Mouse (Mus musculus) heart, embryonic 13.5 days (tissue): ENCODE data around the gene A830031A19Rik. TPM values are rescaled to one million over a fixed set of nuclear protein-coding genes. Genes with fewer than 3 reads are reported as not detected.
A peak's percentile ranks its signal among the peaks of the same experiment; 100 is the strongest.

Experiments
- ATAC-seq: fragments of 200-750 bp; cut with Nextera tagmentation; 2 replicates; pipeline ENCODE4 v1.8.0; 2017; ENCODE audit warnings: moderate TSS enrichment; ENCODE audit not compliant: insufficient number of reproducible peaks, low FRiP score, low TSS enrichment; ENCODE audit errors: extremely low read depth
- H3K27ac ChIP-seq: fragments of 300-500 bp; sonication (generic); replicated peaks from 2 replicates; pipeline ENCODE4 v1.5.1; 2015; ENCODE audit warnings: moderate library complexity, mild to moderate bottlenecking, inconsistent platforms
- H3K27me3 ChIP-seq: fragments of 300-500 bp; sonication (generic); replicated peaks from 2 replicates; pipeline ENCODE4 v1.6.1; 2015; ENCODE audit warnings: mild to moderate bottlenecking, inconsistent platforms
- H3K36me3 ChIP-seq: fragments of 300-500 bp; sonication (generic); 2 replicates; pipeline ENCODE4 v1.6.1; 2015; ENCODE audit warnings: mild to moderate bottlenecking, inconsistent platforms
- H3K4me1 ChIP-seq: fragments of 300-500 bp; sonication (generic); 2 replicates; pipeline ENCODE4 v1.6.1; 2015; ENCODE audit warnings: inconsistent platforms
- H3K4me2 ChIP-seq: fragments of 300-500 bp; sonication (generic); 2 replicates; pipeline ENCODE4 v1.6.1; 2015; ENCODE audit warnings: inconsistent platforms, mild to moderate bottlenecking, moderate library complexity
- H3K4me3 ChIP-seq: fragments of 300-500 bp; sonication (generic); 2 replicates; pipeline ENCODE4 v1.5.1; 2015; ENCODE audit warnings: moderate library complexity, mild to moderate bottlenecking, inconsistent platforms
- H3K9ac ChIP-seq: fragments of 300-500 bp; sonication (generic); 2 replicates; pipeline ENCODE4 v1.6.1; 2015; ENCODE audit warnings: inconsistent platforms, mild to moderate bottlenecking, moderate library complexity
- H3K9me3 ChIP-seq: fragments of 300-500 bp; sonication (generic); 2 replicates; pipeline ENCODE4 v1.6.1; 2016; ENCODE audit warnings: inconsistent platforms
- WGBS: fragments of 180-500 bp; shearing (Covaris S2); methylation state at CpG from one replicate; pipeline ENCODE4 v1.1.7; 2015; ENCODE audit warnings: mixed read lengths; 5-methylcytosine and 5-hydroxymethylcytosine counted together
- polyA plus RNA-seq: library from polyadenylated mRNA; unstranded; fragments of >200 nt; fragmentation: Nextera tagmentation; extraction: Ambion mirVana; gene quantifications from 2 replicates; pipeline ENCODE4 v1.2.1, GENCODE M21; 2015

The A830031A19Rik gene
- not detected in 2 replicates for polyA plus RNA-seq

GRCm38 (mm10) chr11:24074634-24075104 is at the start of gene A830031A19Rik:
A830031A19Rik (minus strand) TSS chr11:24075054.
- Histone ChIP-seq H3K9me3 (no peaks in the 10 kb centered on the region), H3K4me2 (peak within 1 kb of the TSS; percentile 92), H3K9ac (peak within 1 kb of the TSS; percentile 92), H3K4me3 (peak within 1 kb of the TSS; percentile 68), H3K36me3 (no peaks in the 10 kb centered on the region), H3K27me3 (peaks cover 46% of the 10 kb centered on the region), H3K27ac (peak within 1 kb of the TSS; percentile 94; the same call in 1 of the 2 replicates), H3K4me1 (peaks cover 19% of the 10 kb centered on the region)
- ATAC-seq = no peak
- 2% methylated on average over 11 of the region's 11 CpGs for WGBS

- Histone ChIP-seq H3K9me3 (no peaks in the 10 kb centered on the region), H3K36me3 (no peaks in the 10 kb centered on the region), H3K4me3 (no peak overlapping the region), H3K27ac (no peak overlapping the region), H3K27me3 (no peaks in the 10 kb centered on the region), H3K9ac (no peak overlapping the region), H3K4me1 (peaks cover 55% of the 10 kb centered on the region), H3K4me2 (no peak overlapping the region)
- WGBS = 84% methylated on average over 2 of the region's 2 CpGs
- no peak for ATAC-seq
These were observed 49.1 kb upstream of the A830031A19Rik start for GRCm38 (mm10) chr11:24123991-24124390.

- Histone ChIP-seq H3K4me3 (no peak overlapping the region), H3K9ac (no peak overlapping the region), H3K27me3 (no peaks in the 10 kb centered on the region), H3K4me2 (no peak overlapping the region), H3K36me3 (no peaks in the 10 kb centered on the region), H3K4me1 (peaks cover 57% of the 10 kb centered on the region), H3K9me3 (no peaks in the 10 kb centered on the region), H3K27ac (no peak overlapping the region)
- 82% methylated on average over 7 of the region's 7 CpGs for WGBS
- ATAC-seq = no peak
These were observed 48.0 kb upstream of the A830031A19Rik start for GRCm38 (mm10) chr11:24122899-24123298.

- 86% methylated on average over 9 of the region's 9 CpGs for WGBS
- H3K4me2 ChIP-seq = no peak overlapping the region
- no peak overlapping the region for H3K27ac ChIP-seq
- no peaks in the 10 kb centered on the region for H3K27me3 ChIP-seq
- H3K9me3 ChIP-seq = no peaks in the 10 kb centered on the region
- peaks cover 51% of the 10 kb centered on the region for H3K4me1 ChIP-seq
- no peak overlapping the region for H3K9ac ChIP-seq
- 0 out of 2 replicates have a peak, but pooled peaks cover 4% of the 10 kb centered on the region for H3K36me3 ChIP-seq
- H3K4me3 ChIP-seq = no peak overlapping the region
- no peak for ATAC-seq
These were observed 46.3 kb upstream of the A830031A19Rik start for GRCm38 (mm10) chr11:24121136-24121535.

GRCm38 (mm10) chr11:24116582-24117318 is 41.9 kb upstream of the A830031A19Rik start:
- Histone ChIP-seq H3K4me2 (no peak overlapping the region), H3K4me1 (peaks cover 59% of the 10 kb centered on the region), H3K9ac (no peak overlapping the region), H3K36me3 (0 out of 2 replicates have a peak, but pooled peaks cover 4% of the 10 kb centered on the region), H3K27me3 (no peaks in the 10 kb centered on the region), H3K27ac (no peak overlapping the region), H3K4me3 (no peak overlapping the region), H3K9me3 (no peaks in the 10 kb centered on the region)
- ATAC-seq = no peak
- WGBS = 68% methylated on average over 7 of the region's 7 CpGs

GRCm38 (mm10) chr11:24116041-24116440 is 41.2 kb upstream of the A830031A19Rik start:
- peaks cover 63% of the 10 kb centered on the region for H3K4me1 ChIP-seq
- WGBS = 76% methylated on average over 2 of the region's 2 CpGs

GRCm38 (mm10) chr11:24115017-24115752 is 40.3 kb upstream of the A830031A19Rik start:
- H3K9me3 ChIP-seq = no peaks in the 10 kb centered on the region
- no peak overlapping the region for H3K4me3 ChIP-seq
- H3K27ac ChIP-seq = peak overlapping the region; percentile 81
- no peaks in the 10 kb centered on the region for H3K27me3 ChIP-seq
- no peak for ATAC-seq
- 0 out of 2 replicates have a peak overlapping the region, but pooled peaks have one; percentile 42 for H3K9ac ChIP-seq
- WGBS = 40% methylated on average over 12 of the region's 12 CpGs
- H3K4me2 ChIP-seq = no peak overlapping the region
- peaks cover 70% of the 10 kb centered on the region for H3K4me1 ChIP-seq
- 0 out of 2 replicates have a peak, but pooled peaks cover 4% of the 10 kb centered on the region for H3K36me3 ChIP-seq

More at GRCm38 (mm10) chr11:24116041-24116440, 41.2 kb upstream of the A830031A19Rik start:
- H3K27me3 ChIP-seq = no peaks in the 10 kb centered on the region
- no peak overlapping the region for H3K4me3 ChIP-seq
- no peak overlapping the region for H3K27ac ChIP-seq
- H3K9ac ChIP-seq = no peak overlapping the region
- H3K9me3 ChIP-seq = no peaks in the 10 kb centered on the region
- no peak overlapping the region for H3K4me2 ChIP-seq
- 0 out of 2 replicates have a peak, but pooled peaks cover 4% of the 10 kb centered on the region for H3K36me3 ChIP-seq
- no peak for ATAC-seq

- Histone ChIP-seq H3K36me3 (no peaks in the 10 kb centered on the region), H3K27me3 (no peaks in the 10 kb centered on the region), H3K27ac (no peak overlapping the region), H3K9ac (no peak overlapping the region), H3K4me2 (no peak overlapping the region), H3K9me3 (no peaks in the 10 kb centered on the region), H3K4me3 (no peak overlapping the region), H3K4me1 (peaks cover 89% of the 10 kb centered on the region)
- 74% methylated on average over 6 of the region's 6 CpGs for WGBS
- no peak for ATAC-seq
These were observed 36.9 kb upstream of the A830031A19Rik start for GRCm38 (mm10) chr11:24111720-24112119.

GRCm38 (mm10) chr11:24110113-24110512 is 35.3 kb upstream of the A830031A19Rik start:
- Histone ChIP-seq H3K4me3 (no peak overlapping the region), H3K9ac (no peak overlapping the region), H3K27me3 (no peaks in the 10 kb centered on the region), H3K4me2 (peak overlapping the region; percentile 18), H3K9me3 (no peaks in the 10 kb centered on the region), H3K27ac (peak overlapping the region; percentile 80), H3K4me1 (peaks cover 87% of the 10 kb centered on the region), H3K36me3 (no peaks in the 10 kb centered on the region)
- peak; percentile 22; the same call in 1 of the 2 replicates for ATAC-seq
- WGBS = 32% methylated on average over 2 of the region's 2 CpGs

- no peak overlapping the region for H3K9ac ChIP-seq
- 77% methylated on average over 3 of the region's 3 CpGs for WGBS
- no peak for ATAC-seq
- peak overlapping the region; percentile 80 for H3K27ac ChIP-seq
- no peaks in the 10 kb centered on the region for H3K27me3 ChIP-seq
- no peak overlapping the region for H3K4me2 ChIP-seq
- peaks cover 80% of the 10 kb centered on the region for H3K4me1 ChIP-seq
- H3K4me3 ChIP-seq = no peak overlapping the region
- no peaks in the 10 kb centered on the region for H3K9me3 ChIP-seq
- no peaks in the 10 kb centered on the region for H3K36me3 ChIP-seq
These were observed 34.5 kb upstream of the A830031A19Rik start for GRCm38 (mm10) chr11:24109388-24109787.

GRCm38 (mm10) chr11:24108974-24109373 is 34.1 kb upstream of the A830031A19Rik start:
- no peak for ATAC-seq

More at GRCm38 (mm10) chr11:24108974-24109373, 34.1 kb upstream of the A830031A19Rik start:
- no peaks in the 10 kb centered on the region for H3K36me3 ChIP-seq
- no peak overlapping the region for H3K4me3 ChIP-seq
- H3K9ac ChIP-seq = no peak overlapping the region
- 33% methylated on average over 3 of the region's 3 CpGs for WGBS
- H3K4me2 ChIP-seq = 0 out of 2 replicates have a peak overlapping the region, but pooled peaks have one; percentile 7
- peaks cover 75% of the 10 kb centered on the region for H3K4me1 ChIP-seq
- H3K27ac ChIP-seq = peak overlapping the region; percentile 80; the same call in 1 of the 2 replicates
- no peaks in the 10 kb centered on the region for H3K9me3 ChIP-seq
- H3K27me3 ChIP-seq = no peaks in the 10 kb centered on the region
